Mouse (Mus musculus) lung, postnatal 0 days (tissue): ENCODE results near the gene Btbd17.

Source experiments
- CTCF ChIP-seq: IDR thresholded peaks from 2 replicates; pipeline ENCODE4 v1.5.1; 2016; ENCODE audit warnings: antibody characterized with exemption, mild to moderate bottlenecking
- EP300 ChIP-seq: IDR thresholded peaks from 2 replicates; pipeline ENCODE4 v1.6.1; 2016; ENCODE audit warnings: antibody characterized with exemption, mild to moderate bottlenecking, control low read depth

DNA sequence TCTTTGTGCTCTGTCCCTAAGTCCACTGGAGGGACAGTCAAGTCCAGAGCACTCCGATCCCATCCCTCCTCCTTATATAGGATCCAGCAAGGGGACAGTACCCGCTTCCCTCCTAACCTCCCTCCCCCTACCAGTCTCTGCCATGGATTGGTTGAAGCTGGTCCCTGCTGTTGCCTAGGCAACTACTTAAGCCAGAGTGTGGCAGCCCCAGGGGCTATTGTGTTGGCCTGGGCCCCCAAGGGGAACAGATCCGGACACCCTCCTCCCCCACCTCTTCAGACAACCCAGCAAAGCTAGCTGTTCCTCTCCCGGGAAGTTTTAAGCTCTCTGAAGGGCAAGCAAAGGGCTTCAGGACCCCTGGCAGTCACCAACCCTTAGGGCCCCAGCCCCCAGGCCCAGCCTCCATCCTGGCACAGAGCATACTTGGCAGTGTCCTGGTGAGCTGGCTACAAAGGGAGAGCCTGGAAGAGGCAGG is at the start of gene Btbd17:
- no peak for TF ChIP-seq EP300
- TF ChIP-seq CTCF, result no peak
